Mouse (Mus musculus) cerebellum, adult 2 months (tissue): ENCODE measurements around the gene Serf2.
"Not testable (repeated sequence)": the region's sequence is repeated elsewhere in the genome, so short reads cannot be mapped to it uniquely, and the experiment has no call there.

Experiments
- CTCF ChIP-seq: fragments of 200-500 bp; IDR thresholded peaks from 2 replicates; pipeline ENCODE4 v1.5.1; 2011; ENCODE audit warnings: low read depth, mild to moderate bottlenecking, control low read depth, low read length, moderate library complexity, borderline replicate concordance; ENCODE audit not compliant: insufficient read depth
- POLR2A ChIP-seq: fragments of 200-500 bp; IDR thresholded peaks from 2 replicates; pipeline ENCODE4 v1.6.1; 2011; ENCODE audit warnings: low read length, control low read depth, borderline replicate concordance; ENCODE audit not compliant: insufficient read depth

GRCm38 (mm10) chr2:121468982-121469381 lies 20.0 kb downstream of the Serf2 start:
- not testable (repeated sequence) for TF ChIP-seq CTCF, POLR2A
